Mouse (Mus musculus) midbrain, embryonic 11.5 days (tissue): Measurements from ENCODE around the gene Sgcd. TPM values are rescaled to one million over a fixed set of nuclear protein-coding genes. Genes with fewer than 3 reads are reported as not detected.

Experiments
- ATAC-seq: fragments of 200-750 bp; cut with Nextera tagmentation; 2 replicates; pipeline ENCODE4 v1.8.0; 2017; ENCODE audit warnings: moderate TSS enrichment, moderate library complexity; ENCODE audit not compliant: low FRiP score
- DNase-seq: peaks from one replicate; pipeline ENCODE4 v3.0.0; 2015; ENCODE audit warnings: low spot score; ENCODE audit errors: missing footprints
- H3K27ac ChIP-seq: fragments of 300-500 bp; sonication (generic); 2 replicates; pipeline ENCODE4 v1.5.1; 2014; ENCODE audit warnings: low read depth, low read length
- H3K27me3 ChIP-seq: fragments of 300-500 bp; sonication (generic); 2 replicates; pipeline ENCODE4 v1.6.1; 2014; ENCODE audit warnings: mild to moderate bottlenecking, low read length, moderate library complexity, mixed read lengths; ENCODE audit not compliant: control insufficient read depth, insufficient read depth
- H3K36me3 ChIP-seq: fragments of 300-500 bp; sonication (generic); 2 replicates; pipeline ENCODE4 v1.6.1; 2014; ENCODE audit warnings: mild to moderate bottlenecking, low read length, moderate library complexity, mixed read lengths; ENCODE audit not compliant: control insufficient read depth, insufficient read depth
- H3K4me1 ChIP-seq: fragments of 300-500 bp; sonication (generic); 2 replicates; pipeline ENCODE4 v1.6.1; 2014; ENCODE audit warnings: low read length; ENCODE audit not compliant: control insufficient read depth, insufficient read depth
- H3K4me2 ChIP-seq: fragments of 300-500 bp; sonication (generic); 2 replicates; pipeline ENCODE4 v1.6.1; 2014; ENCODE audit warnings: mild to moderate bottlenecking, moderate library complexity
- H3K4me3 ChIP-seq: fragments of 300-500 bp; sonication (generic); 2 replicates; pipeline ENCODE4 v1.5.1; 2014; ENCODE audit warnings: low read depth, low read length
- H3K9ac ChIP-seq: fragments of 300-500 bp; sonication (generic); 2 replicates; pipeline ENCODE4 v1.6.1; 2014; ENCODE audit warnings: low read length
- H3K9me3 ChIP-seq: fragments of 300-500 bp; sonication (generic); 2 replicates; pipeline ENCODE4 v1.6.1; 2016; ENCODE audit warnings: low read length; ENCODE audit not compliant: control insufficient read depth
- WGBS: fragments of 180-500 bp; shearing (Covaris S2); extraction: QIAGEN DNeasy Blood & Tissue Kit; methylation state at CpG from one replicate; pipeline ENCODE4 v1.1.7; 2014; 5-methylcytosine and 5-hydroxymethylcytosine counted together
- polyA plus RNA-seq: library from polyadenylated mRNA; unstranded; fragments of >200 nt; fragmentation: Nextera tagmentation; extraction: Ambion mirVana; gene quantifications from 2 replicates; pipeline ENCODE4 v1.2.1, GENCODE M21; 2014

Sgcd gene
- polyA plus RNA-seq, 1 experiment from 2014 or later: 1.4 TPM

DNA sequence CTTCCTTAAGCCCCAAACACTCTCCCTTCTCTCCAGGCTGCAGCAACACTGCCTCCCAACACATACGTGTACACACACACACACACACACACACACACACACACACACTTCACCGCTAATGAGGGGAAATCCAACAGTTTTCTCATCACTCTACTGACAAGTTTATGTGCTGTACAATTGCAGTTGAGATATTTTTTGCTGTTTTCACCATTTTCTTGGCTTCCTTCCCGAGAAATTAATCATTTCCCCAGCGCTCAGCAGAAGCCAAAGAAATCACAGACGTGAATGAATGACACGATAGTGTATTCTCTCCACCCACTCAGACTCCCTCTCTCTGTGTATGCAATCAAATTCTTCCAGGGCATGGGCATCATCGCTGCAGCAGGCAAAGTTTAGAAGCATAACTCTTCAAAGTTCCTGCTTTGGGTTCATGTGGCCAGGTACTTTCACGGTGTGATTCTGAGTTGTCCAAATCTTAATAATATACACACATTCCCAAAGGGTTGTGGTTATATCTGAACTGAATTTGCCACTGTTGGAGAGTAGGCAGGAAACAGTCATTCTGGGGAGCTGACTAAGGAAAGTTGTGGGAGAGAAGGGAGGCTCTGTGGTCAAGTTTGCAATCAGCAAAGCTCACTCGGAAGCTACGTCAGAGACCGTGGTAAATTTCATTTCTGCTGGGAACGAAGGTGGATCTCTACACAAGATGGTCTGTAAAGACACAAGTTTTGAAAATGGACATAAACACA lies 683.9 kb downstream of the Sgcd start:
- H3K4me2 ChIP-seq: no peak overlapping the region
- H3K27me3 ChIP-seq: no peaks in the 10 kb centered on the region
- no peaks in the 10 kb centered on the region for H3K9me3 ChIP-seq
- no peaks in the 10 kb centered on the region for H3K36me3 ChIP-seq
- ATAC-seq (no peak), DNase-seq (no peak)
- no peak overlapping the region for H3K4me3 ChIP-seq
- H3K27ac ChIP-seq: no peak overlapping the region
- no peak overlapping the region for H3K9ac ChIP-seq
- no peaks in the 10 kb centered on the region for H3K4me1 ChIP-seq
- WGBS: 94% methylated on average over 12 of the region's 12 CpGs

DNA sequence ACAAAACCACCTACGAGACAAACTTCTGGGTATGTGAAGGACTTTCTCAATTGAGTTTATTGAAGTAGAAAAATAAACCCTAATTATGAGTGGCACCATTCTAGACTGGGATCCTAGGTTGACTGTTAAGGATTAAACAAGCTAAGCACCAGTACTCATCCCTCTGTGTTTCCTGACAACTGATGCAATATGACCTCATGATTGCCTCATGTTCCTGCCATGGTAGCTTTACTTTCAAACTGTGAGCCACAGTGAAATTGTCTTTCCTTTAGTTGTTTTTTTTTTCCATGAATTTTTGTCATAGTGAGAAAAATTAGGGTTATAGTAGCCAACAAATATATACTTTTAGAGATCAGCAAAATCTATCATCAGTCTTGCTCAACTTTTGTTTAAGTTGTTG lies 689.0 kb downstream of the Sgcd start:
- no peak overlapping the region for H3K9ac ChIP-seq
- H3K27ac ChIP-seq: no peak overlapping the region
- no peaks in the 10 kb centered on the region for H3K27me3 ChIP-seq
- H3K4me3 ChIP-seq: no peak overlapping the region
- no peak overlapping the region for H3K4me2 ChIP-seq
- no peaks in the 10 kb centered on the region for H3K9me3 ChIP-seq
- no peaks in the 10 kb centered on the region for H3K36me3 ChIP-seq
- no peaks in the 10 kb centered on the region for H3K4me1 ChIP-seq
- WGBS: 91% methylated on average over 1 of the region's 1 CpGs
- no peak for ATAC-seq
- no peak for DNase-seq

DNA sequence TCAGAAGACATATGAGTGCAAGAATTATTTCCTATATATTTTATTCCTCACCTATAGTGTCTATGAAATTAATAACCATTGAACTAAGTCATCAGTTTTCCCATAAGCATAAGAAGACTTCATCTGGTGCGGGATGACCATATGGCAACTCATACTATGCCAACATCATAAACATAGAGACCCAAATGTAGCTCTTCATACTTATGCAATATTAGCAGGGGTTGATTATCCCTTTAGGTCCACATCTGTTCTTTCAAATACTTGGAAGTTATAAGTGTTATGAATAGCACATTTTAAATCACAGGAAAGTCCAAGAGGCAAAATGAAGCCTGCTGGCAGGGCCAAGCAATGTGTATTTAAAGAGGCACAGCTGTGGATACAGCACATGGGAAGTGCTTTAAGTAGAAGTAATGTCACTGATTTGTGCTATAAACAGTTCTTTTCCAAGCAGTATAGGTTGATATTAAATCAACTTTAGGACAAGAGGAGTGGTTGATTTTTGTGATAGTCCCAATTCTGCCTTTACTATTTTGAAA lies 690.9 kb downstream of the Sgcd start:
- H3K27ac ChIP-seq: no peak overlapping the region
- H3K4me1 ChIP-seq: no peaks in the 10 kb centered on the region
- ATAC-seq: no peak
- 96% methylated on average over 1 of the region's 1 CpGs for WGBS
- no peak overlapping the region for H3K4me3 ChIP-seq
- H3K9ac ChIP-seq: no peak overlapping the region
- no peak for DNase-seq
- no peak overlapping the region for H3K4me2 ChIP-seq
- no peaks in the 10 kb centered on the region for H3K27me3 ChIP-seq
- no peaks in the 10 kb centered on the region for H3K9me3 ChIP-seq
- no peaks in the 10 kb centered on the region for H3K36me3 ChIP-seq

GRCm38 (mm10) chr11:47294741-47295140 lies 694.0 kb downstream of the Sgcd start:
- H3K4me2 ChIP-seq: no peak overlapping the region
- WGBS: 94% methylated on average over 1 of the region's 1 CpGs
- no peaks in the 10 kb centered on the region for H3K36me3 ChIP-seq
- H3K4me1 ChIP-seq: no peaks in the 10 kb centered on the region
- ATAC-seq: no peak
- H3K9me3 ChIP-seq: no peaks in the 10 kb centered on the region
- no peak for DNase-seq
- no peak overlapping the region for H3K9ac ChIP-seq
- H3K27me3 ChIP-seq: no peaks in the 10 kb centered on the region
- H3K27ac ChIP-seq: no peak overlapping the region
- no peak overlapping the region for H3K4me3 ChIP-seq

- peak; percentile 86 for ATAC-seq
- 14% methylated on average over 4 of the region's 4 CpGs for WGBS
- no peak overlapping the region for H3K4me3 ChIP-seq
- DNase-seq: no peak
- H3K4me2 ChIP-seq: no peak overlapping the region
- H3K4me1 ChIP-seq: 0 out of 2 replicates have a peak, but pooled peaks cover 2% of the 10 kb centered on the region
- no peaks in the 10 kb centered on the region for H3K9me3 ChIP-seq
- no peak overlapping the region for H3K27ac ChIP-seq
- no peaks in the 10 kb centered on the region for H3K36me3 ChIP-seq
- no peak overlapping the region for H3K9ac ChIP-seq
- H3K27me3 ChIP-seq: no peaks in the 10 kb centered on the region
Observed at GRCm38 (mm10) chr11:47276586-47276985, 712.2 kb downstream of the Sgcd start.

- H3K4me1 ChIP-seq: no peaks in the 10 kb centered on the region
- H3K9ac ChIP-seq: no peak overlapping the region
- no peak overlapping the region for H3K4me3 ChIP-seq
- no peak overlapping the region for H3K27ac ChIP-seq
- no peak overlapping the region for H3K4me2 ChIP-seq
- no peak for ATAC-seq
- H3K36me3 ChIP-seq: no peaks in the 10 kb centered on the region
- 92% methylated on average over 4 of the region's 4 CpGs for WGBS
- H3K9me3 ChIP-seq: no peaks in the 10 kb centered on the region
- peak; percentile 56 for DNase-seq
- no peaks in the 10 kb centered on the region for H3K27me3 ChIP-seq
Observed at GRCm38 (mm10) chr11:47268556-47268955, 720.2 kb downstream of the Sgcd start.

GRCm38 (mm10) chr11:47264267-47264984 lies 724.3 kb downstream of the Sgcd start:
- H3K9me3 ChIP-seq: no peaks in the 10 kb centered on the region
- 84% methylated on average over 9 of the region's 9 CpGs for WGBS
- no peaks in the 10 kb centered on the region for H3K4me1 ChIP-seq
- no peak overlapping the region for H3K4me2 ChIP-seq
- no peak overlapping the region for H3K9ac ChIP-seq
- H3K4me3 ChIP-seq: no peak overlapping the region
- no peaks in the 10 kb centered on the region for H3K36me3 ChIP-seq
- no peaks in the 10 kb centered on the region for H3K27me3 ChIP-seq
- no peak for ATAC-seq
- DNase-seq: peak; percentile 65
- no peak overlapping the region for H3K27ac ChIP-seq

- Histone ChIP-seq H3K4me3 (no peak overlapping the region), H3K9me3 (no peaks in the 10 kb centered on the region), H3K9ac (no peak overlapping the region), H3K27ac (no peak overlapping the region), H3K4me1 (no peaks in the 10 kb centered on the region), H3K27me3 (no peaks in the 10 kb centered on the region), H3K4me2 (no peak overlapping the region), H3K36me3 (no peaks in the 10 kb centered on the region)
- WGBS: 50% methylated on average over 7 of the region's 7 CpGs
- no peak for ATAC-seq
- no peak for DNase-seq
Observed at GRCm38 (mm10) chr11:47250301-47250700, 738.5 kb downstream of the Sgcd start.

DNA sequence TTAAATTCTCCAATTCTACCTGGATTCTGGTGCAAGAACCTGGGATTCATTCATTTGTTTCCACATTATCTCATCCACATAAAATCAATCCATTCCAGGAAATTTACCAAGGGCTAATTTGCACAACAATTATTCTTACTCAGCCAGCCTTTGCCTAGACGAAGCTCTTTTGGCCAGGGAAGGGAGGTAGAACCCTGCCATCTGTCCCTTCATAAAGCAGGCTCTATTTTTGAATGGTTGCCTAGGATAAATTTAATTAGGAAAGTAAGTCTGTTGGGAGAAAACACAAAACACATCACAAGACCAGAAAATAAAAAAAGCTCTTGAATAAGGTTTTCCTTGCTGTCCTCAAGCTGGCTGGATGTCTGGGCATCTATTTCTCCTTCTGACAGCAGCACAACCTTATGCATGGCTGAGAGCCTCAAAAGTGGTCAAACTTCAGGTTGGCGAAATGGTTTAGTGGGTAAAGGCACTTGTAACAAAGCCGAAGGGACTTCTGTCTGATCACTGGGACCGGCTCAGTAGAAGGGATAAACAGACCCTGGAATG lies 740.4 kb downstream of the Sgcd start:
- Histone ChIP-seq H3K4me2 (no peak overlapping the region), H3K4me1 (no peaks in the 10 kb centered on the region), H3K9ac (no peak overlapping the region), H3K9me3 (no peaks in the 10 kb centered on the region), H3K27ac (no peak overlapping the region), H3K4me3 (no peak overlapping the region), H3K27me3 (no peaks in the 10 kb centered on the region), H3K36me3 (no peaks in the 10 kb centered on the region)
- DNase-seq (peak; percentile 81), ATAC-seq (no peak)
- 53% methylated on average over 4 of the region's 4 CpGs for WGBS
